Mouse (Mus musculus): Measurements from ENCODE around the gene Rnase12. TPM values are rescaled to one million over a fixed set of nuclear protein-coding genes. Genes with fewer than 3 reads are reported as not detected.

The Rnase12 gene
- not detected for polyA plus RNA-seq (2017; shearing (Covaris generic))

GRCm38 (mm10) chr14:51057401-51057831 lies at the start of gene Rnase12:
Gene Rnase12 (minus strand): TSS chr14:51057661.

DNA sequence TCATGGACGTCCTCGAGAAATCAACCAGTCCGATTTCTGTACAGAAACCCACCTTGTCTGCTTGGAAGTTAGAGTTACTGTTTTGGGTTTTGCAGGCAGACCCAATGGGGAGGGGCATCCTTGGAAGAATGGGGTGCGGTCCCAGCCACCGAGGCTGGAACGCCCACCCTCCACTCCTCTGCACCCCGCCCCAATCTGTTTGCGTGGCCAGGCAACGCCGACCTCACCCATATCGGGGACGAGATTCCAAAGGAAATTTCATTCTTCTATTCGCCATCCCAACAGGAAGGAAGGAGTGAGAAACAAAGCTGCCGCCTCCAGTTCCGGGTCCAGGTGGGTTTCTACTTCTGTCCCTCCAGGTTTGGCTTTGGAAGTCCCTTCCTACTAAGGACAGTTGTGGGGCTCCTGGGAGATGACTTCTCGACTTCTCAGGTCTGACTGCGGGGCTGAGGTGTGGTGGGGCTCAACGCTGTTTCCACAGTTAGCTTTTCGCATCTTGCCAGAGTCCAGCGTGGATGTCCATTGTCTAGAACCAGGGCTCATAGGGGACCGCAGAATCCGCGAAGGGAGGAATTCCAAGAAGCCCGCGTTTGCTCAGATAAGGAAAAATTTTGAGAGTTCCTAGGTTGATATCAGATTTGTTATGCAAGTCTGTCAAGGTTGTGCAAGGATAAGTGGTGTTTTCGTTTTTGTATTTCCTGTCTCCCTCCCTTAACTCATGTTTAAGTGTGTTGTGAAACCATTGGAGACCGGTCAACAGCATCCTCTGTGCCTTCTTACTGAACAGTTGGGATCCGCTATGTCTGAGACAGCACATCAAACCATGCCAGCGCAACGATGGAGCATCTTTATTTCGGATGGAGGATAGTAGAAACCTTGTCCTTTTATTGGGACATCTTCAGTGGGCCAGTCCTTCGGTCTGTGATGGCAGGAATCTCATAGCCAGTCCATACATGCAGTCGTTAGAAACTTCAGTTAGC lies 33.8 kb upstream of the Rnase12 start, which contains the start of the genes Rnase4 and Ang:
Gene Rnase4 (plus strand): TSS at position 157 of the 980 bp plus-strand sequence.
Gene Ang (plus strand): TSS at position 230 of the 980 bp plus-strand sequence.

GRCm38 (mm10) chr14:51074335-51074734 lies 16.9 kb upstream of the Rnase12 start, which contains the start of gene Olfr750:
Gene Olfr750 (minus strand): TSS chr14:51074435.

DNA sequence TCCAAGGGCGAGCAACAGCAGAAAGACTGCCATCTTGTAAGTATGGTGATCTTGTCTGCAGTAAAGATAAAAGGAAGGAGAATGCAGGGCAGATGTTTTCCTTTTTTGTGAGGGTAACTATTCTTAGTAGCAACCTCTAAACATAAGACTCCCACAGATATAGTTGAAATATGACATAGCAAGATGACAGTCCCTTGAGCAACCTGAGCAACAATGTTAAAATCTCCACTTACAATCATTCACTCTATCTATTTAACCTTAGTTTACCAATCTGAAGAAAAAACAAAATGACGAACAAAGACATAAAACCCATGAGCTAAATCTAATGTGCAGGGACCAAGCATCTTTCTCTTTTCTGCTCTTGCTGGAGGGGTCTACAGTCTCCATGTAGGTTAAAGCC lies 7.4 kb downstream of the Rnase12 start, which contains the start of gene Rnase11:
Gene Rnase11 (minus strand): TSS at position 101 of the 400 bp plus-strand sequence.

DNA sequence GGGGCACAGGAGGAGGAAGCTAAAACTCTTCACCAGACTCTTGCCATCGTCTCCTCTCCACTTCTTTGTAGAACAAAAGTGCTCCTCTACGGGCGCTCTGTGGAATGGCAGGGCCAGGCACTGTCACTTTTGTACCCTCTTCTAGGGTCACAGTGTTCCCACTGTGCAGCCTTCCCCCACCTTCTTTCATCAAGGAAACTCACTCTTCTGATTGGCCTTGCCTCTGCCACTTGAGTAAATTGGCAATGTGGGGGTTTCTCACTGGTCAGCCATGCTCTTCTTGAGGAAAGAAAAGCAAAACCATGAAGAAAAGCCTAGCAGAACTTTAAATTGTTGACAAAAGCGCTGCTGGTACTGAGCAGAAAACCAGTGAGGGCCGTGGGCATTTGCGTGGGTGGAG lies 15.7 kb downstream of the Rnase12 start, which contains the start of gene Rnase9:
Gene Rnase9 (minus strand): TSS at position 101 of the 400 bp plus-strand sequence.

GRCm38 (mm10) chr14:51007152-51007801 lies 50.2 kb downstream of the Rnase12 start, which contains the start of gene Rnase10:
Gene Rnase10 (plus strand): TSS chr14:51007751.

Other genes with a start within 250 kb of the Rnase12 start
- under 1 TPM in 1 of 2 experiments, not detected in 1; 0.37 TPM for gene Ccnb1ip1, start 249.9 kb downstream of the Rnase12 start, polyA plus RNA-seq (2017; shearing (Covaris generic))
- gene Parp2, start 249.8 kb downstream of the Rnase12 start, polyA plus RNA-seq (2017; shearing (Covaris generic)) = 10 to 100 TPM; 74.4 to 87.3 TPM
- 10 to 100 TPM; 20.6 to 24.3 TPM for gene Tep1, start 187.1 kb downstream of the Rnase12 start, polyA plus RNA-seq (2017; shearing (Covaris generic))
- under 1 TPM; 0.33 to 0.40 TPM for gene Klhl33, start 160.2 kb downstream of the Rnase12 start, polyA plus RNA-seq (2017; shearing (Covaris generic))
- gene Osgep, start 132.8 kb downstream of the Rnase12 start, polyA plus RNA-seq (2017; shearing (Covaris generic)) = 100 to 1,000 TPM in 1 of 2 experiments, 10 to 100 TPM in 1; 95.6 to 104 TPM
- 10 to 100 TPM; 50.0 to 51.6 TPM for gene Apex1, start 132.7 kb downstream of the Rnase12 start, polyA plus RNA-seq (2017; shearing (Covaris generic))
- 10 to 100 TPM; 67.6 to 81.9 TPM for gene Pip4p1, start 126.8 kb downstream of the Rnase12 start, polyA plus RNA-seq (2017; shearing (Covaris generic))
- 10 to 100 TPM; 47.8 to 51.5 TPM for gene Pnp, start 126.6 kb downstream of the Rnase12 start, polyA plus RNA-seq (2017; shearing (Covaris generic))
- not detected for gene Gm49342, start 113.1 kb downstream of the Rnase12 start, polyA plus RNA-seq (2017; shearing (Covaris generic))
- gene Pnp2, start 101.7 kb downstream of the Rnase12 start, polyA plus RNA-seq (2017; shearing (Covaris generic)) = 1 to 10 TPM in 1 of 2 experiments, under 1 TPM in 1; 0.95 to 1.1 TPM
- 1 to 10 TPM in 1 of 2 experiments, under 1 TPM in 1; 0.37 to 1.0 TPM for gene Rnase10, start 49.9 kb downstream of the Rnase12 start, polyA plus RNA-seq (2017; shearing (Covaris generic))
- gene Rnase9, start 15.8 kb downstream of the Rnase12 start, polyA plus RNA-seq (2017; shearing (Covaris generic)) = not detected
- not detected for gene Rnase11, start 7.5 kb downstream of the Rnase12 start, polyA plus RNA-seq (2017; shearing (Covaris generic))
- gene Olfr750, start 16.8 kb upstream of the Rnase12 start, polyA plus RNA-seq (2017; shearing (Covaris generic)) = 1 to 10 TPM in 1 of 2 experiments, under 1 TPM in 1; 0.68 to 4.6 TPM
- 10 to 100 TPM; 16.4 to 19.1 TPM for gene Rnase4, start 33.4 kb upstream of the Rnase12 start, polyA plus RNA-seq (2017; shearing (Covaris generic))
- 1 to 10 TPM; 3.2 to 4.6 TPM for gene Ang, start 33.5 kb upstream of the Rnase12 start, polyA plus RNA-seq (2017; shearing (Covaris generic))
- not detected for gene Eddm3b, start 56.8 kb upstream of the Rnase12 start, polyA plus RNA-seq (2017; shearing (Covaris generic))
- gene Rnase6, start 66.2 kb upstream of the Rnase12 start, polyA plus RNA-seq (2017; shearing (Covaris generic)) = 1 to 10 TPM; 2.1 to 5.0 TPM
- 1 to 10 TPM; 1.2 to 3.6 TPM for gene Rnase1, start 89.1 kb upstream of the Rnase12 start, polyA plus RNA-seq (2017; shearing (Covaris generic))
- gene Rnase2b, start 104.6 kb upstream of the Rnase12 start, polyA plus RNA-seq (2017; shearing (Covaris generic)) = not detected
- gene Ang2, start 141.5 kb upstream of the Rnase12 start, polyA plus RNA-seq (2017; shearing (Covaris generic)) = not detected
- gene Ear14, start 145.7 kb upstream of the Rnase12 start, polyA plus RNA-seq (2017; shearing (Covaris generic)) = not detected
- not detected for gene Rnase2a, start 198.5 kb upstream of the Rnase12 start, polyA plus RNA-seq (2017; shearing (Covaris generic))